In the genomic region with DNA sequence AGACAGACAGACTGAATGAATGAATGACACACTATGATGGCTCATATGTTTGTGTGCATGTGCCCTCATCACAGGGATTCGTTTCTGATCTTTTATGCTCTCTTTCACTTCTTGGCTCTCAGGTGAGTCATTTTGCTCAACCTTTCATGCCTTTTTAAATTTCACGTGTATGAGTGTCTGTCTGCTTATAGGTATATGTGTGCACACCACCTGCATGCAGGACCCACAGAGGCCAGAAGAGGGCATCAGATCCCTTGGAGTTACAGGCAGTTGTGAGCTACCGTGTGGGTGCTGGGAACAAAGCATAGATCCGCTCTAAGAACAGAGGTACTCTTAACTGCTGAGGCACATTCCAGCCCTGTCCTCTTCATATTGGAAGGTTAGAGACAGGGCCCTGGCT, we compare ENCODE assay signal across 30 mouse cellular contexts. TPM values are rescaled to one million over a fixed set of nuclear protein-coding genes. Genes with fewer than 3 reads are reported as not detected.
DNase-seq lines count a peak whose midpoint lies in the region; ATAC-seq and TF ChIP-seq lines count a peak whose summit lies in the region.
"Had no signal": no experiment of that assay in that cellular context is flagged by ENCODE, and none has a peak within 500 bp of the region (broad histone marks: within the 10 kb centered on the region; RNA-seq: fewer than 3 reads in every experiment).

No protein-coding gene starts in this region.

- H3K4me2 ChIP-seq in liver, embryonic 12.5 days: no peak overlapping the region
- H3K4me2 ChIP-seq in stomach, postnatal 0 days (replicated peaks; ENCODE audit: low read depth): no peak overlapping the region
- H3K4me2 ChIP-seq: forebrain, embryonic 13.5 days; heart, embryonic 15.5 days; liver, embryonic 13.5 days; lung, embryonic 14.5 days; midbrain, embryonic 15.5 days had no signal

- H3K9me3 ChIP-seq in liver, embryonic 12.5 days (replicated peaks): no peaks in the 10 kb centered on the region
- H3K9me3 ChIP-seq in ES-Bruce4 (replicated peaks; ENCODE audit: control insufficient read depth, insufficient read depth, low read length, poor library complexity, severe bottlenecking): no peaks in the 10 kb centered on the region
- H3K9me3 ChIP-seq in MEL (replicated peaks; ENCODE audit: insufficient read depth, low read length): no peaks in the 10 kb centered on the region
- no peaks in the 10 kb centered on the region for H3K9me3 ChIP-seq in stomach, postnatal 0 days (ENCODE audit: control insufficient read depth, low read length)
- H3K9me3 ChIP-seq: forebrain, embryonic 13.5 days; heart, embryonic 15.5 days; liver, embryonic 13.5 days; midbrain, embryonic 15.5 days had no signal

- WGBS in liver, adult 2 months: 99% methylated on average over 4 of the region's 4 CpGs
- 88% methylated on average over 4 of the region's 4 CpGs for WGBS in liver, embryonic 12.5 days (ENCODE audit: insufficient replicate concordance)
- 96% methylated on average over 4 of the region's 4 CpGs for WGBS in stomach, postnatal 0 days

- no peak for TF ChIP-seq RAD21 in MEL (IDR thresholded peaks at IDR 0.05; ENCODE audit: low read depth, low read length)

- H3K36me3 ChIP-seq in liver, adult 2 months (ENCODE audit: control insufficient read depth, insufficient read depth, low read length): peaks cover 4% of the 10 kb centered on the region; the same call in 1 of the 2 replicates
- H3K36me3 ChIP-seq in liver, embryonic 12.5 days: peaks cover 23% of the 10 kb centered on the region
- peaks cover 6% of the 10 kb centered on the region; the same call in 1 of the 2 replicates for H3K36me3 ChIP-seq in ES-Bruce4 (ENCODE audit: control insufficient read depth, insufficient read depth, low read length, poor library complexity, severe bottlenecking)
- H3K36me3 ChIP-seq in MEL (ENCODE audit: control insufficient read depth in 1 of 2, insufficient read depth in 2 of 2, low read length in 2 of 2): no peaks in the 10 kb centered on the region; a peak in 1 of 4 replicates
- peaks cover 3% of the 10 kb centered on the region; the same call in 1 of the 2 replicates for H3K36me3 ChIP-seq in stomach, postnatal 0 days (ENCODE audit: control insufficient read depth, insufficient read depth, low read length)

- H3K4me1 ChIP-seq in liver, adult 2 months (ENCODE audit: control insufficient read depth, insufficient read depth, low read length): no peaks in the 10 kb centered on the region
- peaks cover 26% of the 10 kb centered on the region for H3K4me1 ChIP-seq in liver, embryonic 12.5 days
- no peaks in the 10 kb centered on the region for H3K4me1 ChIP-seq in ES-Bruce4 (ENCODE audit: control insufficient read depth, insufficient read depth, low read length)
- no peaks in the 10 kb centered on the region for H3K4me1 ChIP-seq in MEL (ENCODE audit: control insufficient read depth in 1 of 2, insufficient read depth in 2 of 2, low read length in 2 of 2)
- H3K4me1 ChIP-seq in stomach, postnatal 0 days (replicated peaks; ENCODE audit: control insufficient read depth, insufficient read depth): no peaks in the 10 kb centered on the region
- H3K4me1 ChIP-seq: forebrain, embryonic 13.5 days; heart, embryonic 15.5 days; midbrain, embryonic 15.5 days had no signal

- TF ChIP-seq POLR2A in liver, adult 2 months (IDR thresholded peaks at IDR 0.05; ENCODE audit: extremely low read depth, insufficient read depth, low read length): no peak
- TF ChIP-seq POLR2A in ES-Bruce4 (IDR thresholded peaks at IDR 0.05; ENCODE audit: insufficient read depth, low read length) (no peak), MEL (IDR thresholded peaks at IDR 0.05; ENCODE audit: control insufficient read depth in 1 of 2, insufficient read depth in 1 of 2, low read depth in 1 of 2, low read length in 2 of 2, poor library complexity in 1 of 2) (no peak)

- no peaks in the 10 kb centered on the region for H3K27me3 ChIP-seq in liver, adult 2 months (ENCODE audit: control insufficient read depth, insufficient read depth, low read length)
- H3K27me3 ChIP-seq in liver, embryonic 12.5 days (replicated peaks): no peaks in the 10 kb centered on the region
- H3K27me3 ChIP-seq in ES-Bruce4 (ENCODE audit: control insufficient read depth, insufficient read depth, low read length, poor library complexity, severe bottlenecking) (no peaks in the 10 kb centered on the region), MEL (ENCODE audit: control insufficient read depth in 1 of 2, insufficient read depth in 2 of 2, low read length in 2 of 2) (no peaks in the 10 kb centered on the region)
- H3K27me3 ChIP-seq in stomach, postnatal 0 days (ENCODE audit: control insufficient read depth, insufficient read depth, low read length): no peaks in the 10 kb centered on the region
- H3K27me3 ChIP-seq: forebrain, embryonic 13.5 days; heart, embryonic 15.5 days; liver, embryonic 13.5 days; midbrain, embryonic 15.5 days had no signal

- TF ChIP-seq CTCF in liver, adult 2 months (IDR thresholded peaks at IDR 0.05; ENCODE audit: low read depth, low read length): 0 out of 2 replicates have a peak, but pooled peaks have one; percentile 2
- TF ChIP-seq CTCF in ES-Bruce4 (IDR thresholded peaks at IDR 0.05; ENCODE audit: low read depth, low read length) (peak; percentile 51), MEL (IDR thresholded peaks at IDR 0.05 in 2 of 3, conservative IDR thresholded peaks at IDR 0.05 in 1 of 3; ENCODE audit: control insufficient read depth in 1 of 3, insufficient read depth in 1 of 3, low read depth in 2 of 3, low read length in 3 of 3, poor library complexity in 1 of 3, severe bottlenecking in 1 of 3) (peak; percentile 20 to 30 (median 20); a peak in 3 of 6 replicates)
- peak; percentile 35; the same call in 1 of the 2 replicates for TF ChIP-seq CTCF in stomach, postnatal 0 days (IDR thresholded peaks at IDR 0.05; ENCODE audit: low read depth)

- TF ChIP-seq EP300 in ES-Bruce4 (IDR thresholded peaks at IDR 0.05; ENCODE audit: insufficient read depth, low read depth, low read length) (no peak), MEL (IDR thresholded peaks at IDR 0.05; ENCODE audit: low read depth in 1 of 2, low read length in 2 of 2) (no peak)
- TF ChIP-seq EP300 in stomach, postnatal 0 days (optimal IDR thresholded peaks at IDR 0.05): no peak

- no peak overlapping the region for H3K9ac ChIP-seq in liver, adult 2 months (ENCODE audit: low read depth, low read length)
- H3K9ac ChIP-seq in liver, embryonic 12.5 days: no peak overlapping the region
- H3K9ac ChIP-seq in ES-Bruce4 (ENCODE audit: low read depth, poor library complexity, severe bottlenecking): no peak overlapping the region
- no peak overlapping the region for H3K9ac ChIP-seq in MEL (ENCODE audit: control insufficient read depth, low read depth, low read length, poor library complexity, severe bottlenecking)
- no peak overlapping the region for H3K9ac ChIP-seq in stomach, postnatal 0 days (ENCODE audit: low read length)
- H3K9ac ChIP-seq: forebrain, embryonic 13.5 days; heart, embryonic 15.5 days; liver, embryonic 13.5 days; lung, embryonic 14.5 days; midbrain, embryonic 15.5 days had no signal

- no peaks in the 10 kb centered on the region for H3K79me2 ChIP-seq in liver, adult 2 months (ENCODE audit: control insufficient read depth, insufficient read depth, low read length)
- no peaks in the 10 kb centered on the region for H3K79me2 ChIP-seq in MEL (ENCODE audit: control insufficient read depth, insufficient read depth, low read length, poor library complexity)

- no peak overlapping the region for H3K4me3 ChIP-seq in liver, adult 2 months (ENCODE audit: insufficient read depth, low read depth, low read length)
- no peak overlapping the region for H3K4me3 ChIP-seq in liver, embryonic 12.5 days
- H3K4me3 ChIP-seq in ES-Bruce4 (ENCODE audit: low read depth, low read length): no peak overlapping the region
- H3K4me3 ChIP-seq in MEL (ENCODE audit: control insufficient read depth in 1 of 2, insufficient read depth in 1 of 2, low read depth in 2 of 2, low read length in 2 of 2): no peak overlapping the region
- H3K4me3 ChIP-seq in stomach, postnatal 0 days (ENCODE audit: low read depth, low read length): no peak overlapping the region
- H3K4me3 ChIP-seq: forebrain, embryonic 13.5 days; heart, embryonic 15.5 days; liver, embryonic 13.5 days; midbrain, embryonic 15.5 days had no signal

- DNase-seq in liver, adult 2 months (ENCODE audit: extremely low read depth, low read depth, low spot score): no peak
- peak; percentile 11 for DNase-seq in MEL (ENCODE audit: low read depth, low spot score)
- DNase-seq in stomach, postnatal 0 days (ENCODE audit: low spot score): no peak
- DNase-seq in T-cell, adult 2 months (ENCODE audit: low spot score): no peak
- DNase-seq: adrenal gland, adult 8-10 months; B cell, adult 2 months; cerebellum, adult 8-10 months; cerebellum, postnatal 36 days; gastrocnemius, postnatal 14 days; kidney, adult 8-10 months; kidney, postnatal 4 days; lung, embryonic 14.5 days; lung, postnatal 14 days had no signal

- ATAC-seq in liver, embryonic 12.5 days: no peak
- ATAC-seq in stomach, postnatal 0 days (ENCODE audit: low FRiP score, low TSS enrichment): no peak; the same call in 1 of the 2 replicates
- ATAC-seq: forebrain, embryonic 13.5 days; midbrain, embryonic 15.5 days had no signal

- H3K27ac ChIP-seq in liver, adult 2 months (replicated peaks; ENCODE audit: insufficient read depth, low read depth, low read length): no peak overlapping the region
- H3K27ac ChIP-seq in liver, embryonic 12.5 days: no peak overlapping the region
- H3K27ac ChIP-seq in ES-Bruce4 (ENCODE audit: insufficient read depth, low read length) (no peak overlapping the region), MEL (ENCODE audit: control insufficient read depth, low read depth, low read length) (no peak overlapping the region)
- no peak overlapping the region for H3K27ac ChIP-seq in stomach, postnatal 0 days (replicated peaks)
- H3K27ac ChIP-seq: forebrain, embryonic 13.5 days; heart, embryonic 15.5 days; kidney, postnatal 0 days; midbrain, embryonic 15.5 days had no signal

RNA-seq across cellular contexts. Expression of a gene that starts 36.0 kb away (rescaled TPM):
- 0.09 and 0.13 TPM in 2 replicates for total RNA-seq in liver, adult 2 months (2014; rRNA removed)
- polyA plus RNA-seq in liver, adult 2 months (2012; rRNA removed): 0.29 TPM in 1 of 2 replicates, not detected in the other
- not detected in 2 replicates for polyA plus RNA-seq in liver, embryonic 12.5 days (2016; fragmentation: Nextera tagmentation; extraction: Ambion mirVana)
- polyA plus RNA-seq in ES-Bruce4 (2011; ENCODE audit: insufficient read depth, insufficient read length, low read depth, missing spikeins) (0.57 and 1.4 TPM in 2 replicates), MEL (2012; ENCODE audit: insufficient read depth in 1 of 2, insufficient read length in 2 of 2, low read depth in 1 of 2, low replicate concordance in 2 of 2, missing spikeins in 1 of 2) (under 1 TPM in 1 of 2 experiments, not detected in 1; 0.15 TPM)
- total RNA-seq in MEL (2012; rRNA removed): not detected in 2 replicates
- polyA plus RNA-seq in stomach, postnatal 0 days (2015; fragmentation: Nextera tagmentation; extraction: Ambion mirVana): not detected in 2 replicates
- total RNA-seq: adrenal gland, adult 8-10 months; adrenal gland, postnatal 4 days; gastrocnemius, postnatal 14 days; granulocyte monocyte progenitor cell, adult 5-6 weeks; heart, postnatal 25 days; left cerebral cortex, postnatal 14 days; neutrophil, adult 5-6 weeks had no signal
- polyA plus RNA-seq: embryonic facial prominence, embryonic 11.5 days; forebrain, embryonic 13.5 days; heart, embryonic 15.5 days; hindbrain, embryonic 11.5 days; liver, embryonic 13.5 days; lung, embryonic 14.5 days; midbrain, embryonic 15.5 days; neural tube, embryonic 11.5 days; stomach, embryonic 14.5 days had no signal

RNA-seq across cellular contexts. Expression of a gene that starts 46.8 kb away (rescaled TPM):
- total RNA-seq in liver, adult 2 months (2014; rRNA removed): not detected in 2 replicates
- polyA plus RNA-seq in liver, adult 2 months (2012; rRNA removed): not detected in 2 replicates
- polyA plus RNA-seq in liver, embryonic 12.5 days (2016; fragmentation: Nextera tagmentation; extraction: Ambion mirVana): 0.18 and 0.22 TPM in 2 replicates
- polyA plus RNA-seq in ES-Bruce4 (2011; ENCODE audit: insufficient read depth, insufficient read length, low read depth, missing spikeins) (not detected in 2 replicates), MEL (2012; ENCODE audit: insufficient read depth in 1 of 2, insufficient read length in 2 of 2, low read depth in 1 of 2, low replicate concordance in 2 of 2, missing spikeins in 1 of 2) (not detected)
- not detected in 2 replicates for total RNA-seq in MEL (2012; rRNA removed)
- polyA plus RNA-seq in stomach, postnatal 0 days (2015; fragmentation: Nextera tagmentation; extraction: Ambion mirVana): not detected in 2 replicates
- total RNA-seq: adrenal gland, postnatal 4 days; gastrocnemius, postnatal 14 days; granulocyte monocyte progenitor cell, adult 5-6 weeks; heart, postnatal 25 days; left cerebral cortex, postnatal 14 days; neutrophil, adult 5-6 weeks had no signal
- polyA plus RNA-seq: embryonic facial prominence, embryonic 11.5 days; forebrain, embryonic 13.5 days; hindbrain, embryonic 11.5 days; liver, embryonic 13.5 days; lung, embryonic 14.5 days; midbrain, embryonic 15.5 days; neural tube, embryonic 11.5 days; spleen, adult 2 months; stomach, embryonic 14.5 days had no signal
